Mouse (Mus musculus) kidney, adult 2 months (tissue): ENCODE results near the gene Ifitm2. TPM values are rescaled to one million over a fixed set of nuclear protein-coding genes. Genes with fewer than 3 reads are reported as not detected.
A peak's percentile ranks its signal among the peaks of the same experiment; 100 is the strongest.

Experiments used
- DNase-seq: peaks from one replicate; pipeline ENCODE4 v3.0.0; 2021
- H3K27ac ChIP-seq: fragments of 200-500 bp; 2 replicates; pipeline ENCODE4 v1.5.1; 2012; ENCODE audit warnings: low read depth, low read length, control low read depth, inconsistent platforms; ENCODE audit not compliant: insufficient read depth
- H3K27me3 ChIP-seq: fragments of 200-500 bp; replicated peaks from 2 replicates; pipeline ENCODE4 v1.6.1; 2012; ENCODE audit warnings: mild to moderate bottlenecking, moderate library complexity, low read length, inconsistent platforms; ENCODE audit not compliant: control insufficient read depth, insufficient read depth
- H3K36me3 ChIP-seq: fragments of 200-500 bp; 2 replicates; pipeline ENCODE4 v1.6.1; 2012; ENCODE audit warnings: mild to moderate bottlenecking, moderate library complexity, low read length, inconsistent platforms; ENCODE audit not compliant: control insufficient read depth, insufficient read depth
- H3K4me1 ChIP-seq: fragments of 200-500 bp; 2 replicates; pipeline ENCODE4 v1.6.1; 2011; ENCODE audit warnings: low read length; ENCODE audit not compliant: control insufficient read depth, insufficient read depth
- H3K4me3 ChIP-seq: fragments of 200-500 bp; 2 replicates; pipeline ENCODE4 v1.5.1; 2011; ENCODE audit warnings: mild to moderate bottlenecking, low read depth, low read length, control low read depth; ENCODE audit not compliant: insufficient read depth
- CTCF ChIP-seq: fragments of 200-500 bp; conservative IDR thresholded peaks from 2 replicates; pipeline ENCODE4 v1.5.1; 2011; ENCODE audit warnings: low read depth, mild to moderate bottlenecking, control low read depth, low read length, moderate library complexity, mixed read lengths; ENCODE audit not compliant: insufficient read depth, insufficient read length
- POLR2A ChIP-seq: fragments of 200-500 bp; IDR thresholded peaks from one replicate; pipeline ENCODE4 v1.6.1; 2011; ENCODE audit warnings: low read depth, low read length, control low read depth
- WGBS: fragments of 180-500 bp; shearing (Covaris S2); methylation state at CpG from one replicate; pipeline ENCODE4 v1.1.7; 2018; 5-methylcytosine and 5-hydroxymethylcytosine counted together
- polyA plus RNA-seq: library from polyadenylated mRNA; depleted of rRNA; stranded (reverse); fragments of >200 nt; gene quantifications from 2 replicates; pipeline ENCODE4 v1.2.3, GENCODE M21; 2012; rRNA removed

Ifitm2 gene
- polyA plus RNA-seq = 642 and 737 TPM in 2 replicates

- no peaks in the 10 kb centered on the region for H3K4me1 ChIP-seq
- H3K27me3 ChIP-seq = no peaks in the 10 kb centered on the region
- peak within 1 kb of the TSS; percentile 83 for H3K27ac ChIP-seq
- peak; percentile 95 for DNase-seq
- peak within 1 kb of the TSS; percentile 68 for H3K4me3 ChIP-seq
- no peaks in the 10 kb centered on the region for H3K36me3 ChIP-seq
- TF ChIP-seq POLR2A = no peak
- TF ChIP-seq CTCF = no peak
- 13% methylated on average over 11 of the region's 11 CpGs for WGBS
These were observed at the start of gene Ifitm2, which contains the start of gene Gm45717 for GRCm38 (mm10) chr7:140955758-140956555. Gene Ifitm2 (minus strand): TSS chr7:140955987. Gene Gm45717 (minus strand): TSS chr7:140955937.

GRCm38 (mm10) chr7:141003248-141004010 is 47.6 kb upstream of the Ifitm2 start:
- Histone ChIP-seq H3K36me3 (no peaks in the 10 kb centered on the region), H3K4me3 (no peak overlapping the region), H3K27ac (no peak overlapping the region), H3K27me3 (no peaks in the 10 kb centered on the region), H3K4me1 (no peaks in the 10 kb centered on the region)
- TF ChIP-seq POLR2A = no peak
- no peak for TF ChIP-seq CTCF
- DNase-seq = no peak
- WGBS = 86% methylated on average over 5 of the region's 5 CpGs

- 79% methylated on average over 15 of the region's 15 CpGs for WGBS
- TF ChIP-seq CTCF = no peak
- TF ChIP-seq POLR2A = no peak
- Histone ChIP-seq H3K4me1 (no peaks in the 10 kb centered on the region), H3K36me3 (no peaks in the 10 kb centered on the region), H3K27me3 (no peaks in the 10 kb centered on the region), H3K27ac (no peak overlapping the region), H3K4me3 (no peak overlapping the region)
- no peak for DNase-seq
These were observed 45.3 kb upstream of the Ifitm2 start for GRCm38 (mm10) chr7:141000881-141001708.

- TF ChIP-seq POLR2A (no peak), CTCF (no peak)
These were observed 43.3 kb upstream of the Ifitm2 start for GRCm38 (mm10) chr7:140998853-140999700.

GRCm38 (mm10) chr7:140997817-140998216 is 42.0 kb upstream of the Ifitm2 start:
- no peaks in the 10 kb centered on the region for H3K36me3 ChIP-seq
- H3K27me3 ChIP-seq = no peaks in the 10 kb centered on the region
- H3K27ac ChIP-seq = no peak overlapping the region
- H3K4me1 ChIP-seq = no peaks in the 10 kb centered on the region
- WGBS = 76% methylated on average over 1 of the region's 1 CpGs
- no peak for DNase-seq
- no peak overlapping the region for H3K4me3 ChIP-seq
- TF ChIP-seq POLR2A (no peak), CTCF (no peak)

More at GRCm38 (mm10) chr7:140998853-140999700, 43.3 kb upstream of the Ifitm2 start:
- Histone ChIP-seq H3K4me1 (no peaks in the 10 kb centered on the region), H3K27me3 (no peaks in the 10 kb centered on the region), H3K36me3 (no peaks in the 10 kb centered on the region), H3K27ac (no peak overlapping the region), H3K4me3 (no peak overlapping the region)
- DNase-seq = no peak
- WGBS = 77% methylated on average over 11 of the region's 11 CpGs

- Histone ChIP-seq H3K4me3 (no peak overlapping the region), H3K27ac (no peak overlapping the region), H3K4me1 (no peaks in the 10 kb centered on the region), H3K36me3 (no peaks in the 10 kb centered on the region), H3K27me3 (no peaks in the 10 kb centered on the region)
- 82% methylated on average over 14 of the region's 14 CpGs for WGBS
- DNase-seq = no peak
- TF ChIP-seq CTCF = no peak; the same call in 1 of the 2 replicates
- TF ChIP-seq POLR2A = no peak
These were observed 35.4 kb upstream of the Ifitm2 start for GRCm38 (mm10) chr7:140991117-140991689.
